Mouse (Mus musculus) A20 (cell line): ENCODE measurements at regions not wholly inside any gene's neighbourhood (a gene's known extent, or its start where the extent isn't known, plus 50 kb on each side); places are given as distances from the start of the nearest gene placed in this dataset.

ENCODE experiments used
- DNase-seq: peaks from one replicate; pipeline ENCODE4 v3.0.0-alpha.2; 2011; ENCODE audit warnings: low read depth, low spot score

- peak; percentile 27 for DNase-seq
Measured at GRCm38 (mm10) chrX:78797642-78798041, 60.1 kb downstream of the Fam47c start.
